ENCODE assay signal across 19 mouse cellular contexts in the genomic region with DNA sequence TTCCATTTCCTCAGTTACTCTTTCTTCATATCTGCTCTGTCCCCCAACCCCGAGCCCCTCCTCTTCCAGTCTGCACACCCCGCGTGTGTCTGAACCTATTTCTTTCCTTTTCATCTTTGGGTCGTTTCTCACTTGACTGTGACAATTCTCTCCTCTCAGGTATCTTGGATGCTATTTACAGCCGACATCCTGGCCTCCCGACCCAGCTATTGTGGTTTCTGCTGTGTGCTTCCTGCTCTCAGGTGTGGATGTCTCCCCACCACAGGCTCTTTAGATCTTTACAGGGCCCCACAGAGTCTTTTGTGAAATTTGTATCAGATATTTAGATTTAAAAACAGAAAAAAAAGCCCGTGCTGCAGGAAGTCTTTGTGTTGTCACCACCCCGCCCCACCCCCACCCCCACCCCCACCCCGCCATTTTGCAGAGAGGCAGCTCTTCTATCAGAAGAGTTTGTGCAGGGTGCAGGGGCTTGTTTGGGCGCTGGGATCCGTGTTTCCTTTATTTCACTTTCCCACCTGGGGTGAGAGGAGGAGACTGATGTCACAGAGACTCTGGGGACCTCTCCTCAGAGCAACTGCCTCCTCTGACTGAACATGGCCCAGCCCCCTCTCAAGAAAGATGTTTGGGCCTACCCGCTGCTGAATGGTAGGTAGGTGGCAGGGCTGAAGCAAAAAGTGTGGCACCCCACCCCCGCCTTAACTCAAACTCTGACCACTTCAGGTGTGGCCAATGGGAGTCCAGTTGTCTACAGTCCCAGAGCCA. TPM values are rescaled to one million over a fixed set of nuclear protein-coding genes. Genes with fewer than 3 reads are reported as not detected.
DNase-seq lines count a peak whose midpoint lies in the region; ATAC-seq lines count a peak whose summit lies in the region.
"Had no signal": no experiment of that assay in that cellular context is flagged by ENCODE, and none has a peak within 500 bp of the region (broad histone marks: within the 10 kb centered on the region; RNA-seq: fewer than 3 reads in every experiment).

No protein-coding gene starts in this region.

- no peaks in the 10 kb centered on the region for H3K9me3 ChIP-seq in hindbrain, embryonic 11.5 days (ENCODE audit: control insufficient read depth, low read length)
- no peaks in the 10 kb centered on the region for H3K9me3 ChIP-seq in hindbrain, embryonic 13.5 days
- H3K9me3 ChIP-seq: limb, embryonic 12.5 days; liver, embryonic 15.5 days; stomach, embryonic 15.5 days had no signal

- no peak overlapping the region for H3K4me2 ChIP-seq in hindbrain, embryonic 11.5 days (replicated peaks; ENCODE audit: low read depth, low read length)
- H3K4me2 ChIP-seq in hindbrain, embryonic 13.5 days: no peak overlapping the region
- H3K4me2 ChIP-seq: heart, embryonic 11.5 days; limb, embryonic 12.5 days; liver, embryonic 15.5 days; stomach, embryonic 15.5 days had no signal

- H3K27ac ChIP-seq in hindbrain, embryonic 11.5 days (ENCODE audit: low read depth, low read length): no peak overlapping the region
- H3K27ac ChIP-seq in hindbrain, embryonic 13.5 days: no peak overlapping the region
- H3K27ac ChIP-seq: limb, embryonic 12.5 days; liver, embryonic 15.5 days; stomach, embryonic 15.5 days had no signal

- no peak overlapping the region for H3K9ac ChIP-seq in hindbrain, embryonic 11.5 days (ENCODE audit: low read depth, low read length)
- H3K9ac ChIP-seq in hindbrain, embryonic 13.5 days: no peak overlapping the region
- H3K9ac ChIP-seq: limb, embryonic 12.5 days; liver, embryonic 15.5 days; stomach, embryonic 15.5 days had no signal

- peak; percentile 94 for ATAC-seq in CD4-positive, CD25-positive, alpha-beta regulatory T cell, adult 4 months
- peak; percentile 94 for ATAC-seq in activated CD4-positive, CD25-positive, alpha-beta regulatory T cell, adult 4 months
- no peak for ATAC-seq in hindbrain, embryonic 11.5 days (ENCODE audit: low FRiP score)
- no peak for ATAC-seq in hindbrain, embryonic 13.5 days (ENCODE audit: low FRiP score)
- ATAC-seq: intestine, embryonic 16.5 days had no signal

- DNase-seq in CD4-positive helper T cell, adult 2 months (ENCODE audit: low read depth, low spot score): peak; percentile 92
- DNase-seq in thymus, adult 18-20 months: peak; percentile 55 to 76
- no peak for DNase-seq in hindbrain, embryonic 11.5 days (ENCODE audit: low spot score)
- DNase-seq in kidney, adult 8-10 months: no peak
- DNase-seq: cerebellum, adult 8-10 months; embryo, embryonic 11 days; gastrocnemius, postnatal 25 days; heart, postnatal 4 days; kidney, postnatal 25 days; right cerebral cortex, postnatal 25 days had no signal

- no peaks in the 10 kb centered on the region for H3K36me3 ChIP-seq in hindbrain, embryonic 11.5 days (ENCODE audit: control insufficient read depth, insufficient read depth, low read length)
- H3K36me3 ChIP-seq in hindbrain, embryonic 13.5 days: no peaks in the 10 kb centered on the region
- H3K36me3 ChIP-seq: limb, embryonic 12.5 days; liver, embryonic 15.5 days; stomach, embryonic 15.5 days had no signal

- H3K27me3 ChIP-seq in hindbrain, embryonic 11.5 days (ENCODE audit: control insufficient read depth, insufficient read depth, low read length): no peaks in the 10 kb centered on the region
- H3K27me3 ChIP-seq in hindbrain, embryonic 13.5 days: no peaks in the 10 kb centered on the region
- H3K27me3 ChIP-seq: stomach, embryonic 15.5 days had no signal

- H3K4me1 ChIP-seq in hindbrain, embryonic 11.5 days (replicated peaks; ENCODE audit: control insufficient read depth, insufficient read depth, low read length): no peaks in the 10 kb centered on the region; the same call in 1 of the 2 replicates
- H3K4me1 ChIP-seq in hindbrain, embryonic 13.5 days (replicated peaks): peaks cover 18% of the 10 kb centered on the region
- H3K4me1 ChIP-seq: liver, embryonic 15.5 days had no signal

- 43% methylated on average over 13 of the region's 13 CpGs for WGBS in hindbrain, embryonic 11.5 days
- 47% methylated on average over 13 of the region's 13 CpGs for WGBS in hindbrain, embryonic 13.5 days

- no peak overlapping the region for H3K4me3 ChIP-seq in hindbrain, embryonic 11.5 days (ENCODE audit: low read depth, low read length)
- no peak overlapping the region for H3K4me3 ChIP-seq in hindbrain, embryonic 13.5 days
- H3K4me3 ChIP-seq: erythroblast, embryonic 14.5 days; limb, embryonic 12.5 days; liver, embryonic 15.5 days; stomach, embryonic 15.5 days had no signal

RNA-seq across cellular contexts. Expression of a gene that starts 6.4 kb away (rescaled TPM):
- polyA plus RNA-seq in CD4-positive, CD25-positive, alpha-beta regulatory T cell, adult 4 months (2017; shearing (Covaris generic)): not detected
- polyA plus RNA-seq in activated CD4-positive, CD25-positive, alpha-beta regulatory T cell, adult 4 months (2017; shearing (Covaris generic)): not detected
- 0.11 and 0.12 TPM in 2 replicates for polyA plus RNA-seq in hindbrain, embryonic 11.5 days (2014; fragmentation: Nextera tagmentation; extraction: Ambion mirVana)
- polyA plus RNA-seq in hindbrain, embryonic 13.5 days (2015; fragmentation: Nextera tagmentation; extraction: Ambion mirVana): 0.09 and 0.12 TPM in 2 replicates
- polyA plus RNA-seq: erythroblast, embryonic 14.5 days; heart, embryonic 11.5 days; liver, embryonic 15.5 days had no signal

RNA-seq across cellular contexts. Expression of a gene that starts 20.6 kb away (rescaled TPM):
- 1 to 10 TPM; 5.4 to 7.0 TPM for polyA plus RNA-seq in CD4-positive, CD25-positive, alpha-beta regulatory T cell, adult 4 months (2017; shearing (Covaris generic))
- 1 to 10 TPM; 5.6 to 6.0 TPM for polyA plus RNA-seq in activated CD4-positive, CD25-positive, alpha-beta regulatory T cell, adult 4 months (2017; shearing (Covaris generic))
- polyA plus RNA-seq in hindbrain, embryonic 11.5 days (2014; fragmentation: Nextera tagmentation; extraction: Ambion mirVana): 8.9 and 9.6 TPM in 2 replicates
- 12.2 TPM in 2 replicates for polyA plus RNA-seq in hindbrain, embryonic 13.5 days (2015; fragmentation: Nextera tagmentation; extraction: Ambion mirVana)

RNA-seq across cellular contexts. Expression of a gene that starts 43.7 kb away (rescaled TPM):
- not detected for polyA plus RNA-seq in CD4-positive, CD25-positive, alpha-beta regulatory T cell, adult 4 months (2017; shearing (Covaris generic))
- not detected for polyA plus RNA-seq in activated CD4-positive, CD25-positive, alpha-beta regulatory T cell, adult 4 months (2017; shearing (Covaris generic))
- 0.17 and 0.19 TPM in 2 replicates for polyA plus RNA-seq in hindbrain, embryonic 11.5 days (2014; fragmentation: Nextera tagmentation; extraction: Ambion mirVana)
- 0.14 TPM in 1 of 2 replicates, not detected in the other for polyA plus RNA-seq in hindbrain, embryonic 13.5 days (2015; fragmentation: Nextera tagmentation; extraction: Ambion mirVana)
- polyA plus RNA-seq: intestine, embryonic 16.5 days; limb, embryonic 12.5 days; liver, embryonic 15.5 days had no signal

RNA-seq across cellular contexts. Expression of a gene that starts 44.1 kb away (rescaled TPM):
- 1 to 10 TPM; 2.0 to 3.1 TPM for polyA plus RNA-seq in CD4-positive, CD25-positive, alpha-beta regulatory T cell, adult 4 months (2017; shearing (Covaris generic))
- 1 to 10 TPM; 2.6 to 4.4 TPM for polyA plus RNA-seq in activated CD4-positive, CD25-positive, alpha-beta regulatory T cell, adult 4 months (2017; shearing (Covaris generic))
- polyA plus RNA-seq in hindbrain, embryonic 11.5 days (2014; fragmentation: Nextera tagmentation; extraction: Ambion mirVana): 33.9 and 37.4 TPM in 2 replicates
- 6.2 and 6.4 TPM in 2 replicates for polyA plus RNA-seq in hindbrain, embryonic 13.5 days (2015; fragmentation: Nextera tagmentation; extraction: Ambion mirVana)

RNA-seq across cellular contexts. Expression of a gene that starts 44.3 kb away (rescaled TPM):
- polyA plus RNA-seq in CD4-positive, CD25-positive, alpha-beta regulatory T cell, adult 4 months (2017; shearing (Covaris generic)): 10 to 100 TPM; 54.0 to 64.5 TPM
- 10 to 100 TPM; 75.2 to 93.7 TPM for polyA plus RNA-seq in activated CD4-positive, CD25-positive, alpha-beta regulatory T cell, adult 4 months (2017; shearing (Covaris generic))
- polyA plus RNA-seq in hindbrain, embryonic 11.5 days (2014; fragmentation: Nextera tagmentation; extraction: Ambion mirVana): 130 and 139 TPM in 2 replicates
- 144 and 152 TPM in 2 replicates for polyA plus RNA-seq in hindbrain, embryonic 13.5 days (2015; fragmentation: Nextera tagmentation; extraction: Ambion mirVana)

Comparison
In these comparisons a context has a peak if more than half of its experiments do, and no peak if none do; other contexts are left out.
1. DNase-seq: peak in CD4-positive helper T cell, adult 2 months (single experiment) and thymus, adult 18-20 months (2 of 2); none in hindbrain, embryonic 11.5 days (single experiment) and kidney, adult 8-10 months (0 of 2).
2. ATAC-seq: peak in CD4-positive, CD25-positive, alpha-beta regulatory T cell, adult 4 months (single experiment) and activated CD4-positive, CD25-positive, alpha-beta regulatory T cell, adult 4 months (single experiment); none in hindbrain, embryonic 11.5 days (single experiment) and hindbrain, embryonic 13.5 days (single experiment).